Mouse (Mus musculus) stomach, embryonic 14.5 days (tissue): ENCODE results near the gene Gm21962. TPM values are rescaled to one million over a fixed set of nuclear protein-coding genes. Genes with fewer than 3 reads are reported as not detected.

Experiments used
- ATAC-seq: fragments of 200-750 bp; cut with Nextera tagmentation; 2 replicates; pipeline ENCODE4 v1.8.0; 2017; ENCODE audit warnings: low read depth, moderate TSS enrichment; ENCODE audit not compliant: insufficient number of reproducible peaks, insufficient read depth, low FRiP score
- H3K27ac ChIP-seq: fragments of 300-500 bp; sonication (generic); 2 replicates; pipeline ENCODE4 v1.5.1; 2014; ENCODE audit warnings: mild to moderate bottlenecking, low read length, moderate library complexity, mixed read lengths
- H3K27me3 ChIP-seq: fragments of 300-500 bp; sonication (generic); 2 replicates; pipeline ENCODE4 v1.6.1; 2014; ENCODE audit warnings: low read length, control low read depth, mixed read lengths; ENCODE audit not compliant: control insufficient read depth, insufficient read depth
- H3K36me3 ChIP-seq: fragments of 300-500 bp; sonication (generic); 2 replicates; pipeline ENCODE4 v1.6.1; 2014; ENCODE audit warnings: mild to moderate bottlenecking, control low read depth, low read length, moderate library complexity, mixed read lengths; ENCODE audit not compliant: control insufficient read depth, insufficient read depth
- H3K4me1 ChIP-seq: fragments of 300-500 bp; sonication (generic); 2 replicates; pipeline ENCODE4 v1.6.1; 2014; ENCODE audit warnings: low read length, control low read depth, mixed read lengths; ENCODE audit not compliant: control insufficient read depth, insufficient read depth
- H3K4me2 ChIP-seq: fragments of 300-500 bp; sonication (generic); replicated peaks from 2 replicates; pipeline ENCODE4 v1.6.1; 2014; ENCODE audit warnings: low read depth, low read length, control low read depth
- H3K4me3 ChIP-seq: fragments of 300-500 bp; sonication (generic); 2 replicates; pipeline ENCODE4 v1.5.1; 2014; ENCODE audit warnings: low read depth, low read length, control low read depth
- H3K9ac ChIP-seq: fragments of 300-500 bp; sonication (generic); replicated peaks from 2 replicates; pipeline ENCODE4 v1.6.1; 2014; ENCODE audit warnings: low read depth, mild to moderate bottlenecking, control low read depth, low read length, moderate library complexity, mixed read lengths
- H3K9me3 ChIP-seq: fragments of 300-500 bp; sonication (generic); 2 replicates; pipeline ENCODE4 v1.6.1; 2016; ENCODE audit warnings: low read depth, low read length, control low read depth; ENCODE audit not compliant: control insufficient read depth
- WGBS: fragments of 180-500 bp; shearing (Covaris S2); extraction: QIAGEN DNeasy Blood & Tissue Kit; methylation state at CpG from one replicate; pipeline ENCODE4 v1.1.7; 2014; 5-methylcytosine and 5-hydroxymethylcytosine counted together
- microRNA-seq: library from miRNA; unstranded; fragments of <30 nt; microRNA quantifications from one replicate; pipeline ENCODE4, GENCODE M21; 2016
- polyA plus RNA-seq: library from polyadenylated mRNA; unstranded; fragments of >200 nt; fragmentation: Nextera tagmentation; extraction: Ambion mirVana; gene quantifications from 2 replicates; pipeline ENCODE4 v1.2.1, GENCODE M21; 2014

Gm21962 gene
- polyA plus RNA-seq, 1 experiment from 2014 or later, result not detected

- Histone ChIP-seq H3K27me3 (no peaks in the 10 kb centered on the region), H3K9ac (no peak overlapping the region), H3K4me3 (no peak overlapping the region), H3K4me1 (no peaks in the 10 kb centered on the region), H3K36me3 (no peaks in the 10 kb centered on the region), H3K27ac (no peak overlapping the region), H3K4me2 (no peak overlapping the region), H3K9me3 (no peaks in the 10 kb centered on the region)
- WGBS, result 26% methylated on average over 7 of the region's 7 CpGs
- ATAC-seq, result no peak
These were observed 11.8 kb downstream of the Gm21962 start for GRCm38 (mm10) chr3:137682911-137683806.

DNA sequence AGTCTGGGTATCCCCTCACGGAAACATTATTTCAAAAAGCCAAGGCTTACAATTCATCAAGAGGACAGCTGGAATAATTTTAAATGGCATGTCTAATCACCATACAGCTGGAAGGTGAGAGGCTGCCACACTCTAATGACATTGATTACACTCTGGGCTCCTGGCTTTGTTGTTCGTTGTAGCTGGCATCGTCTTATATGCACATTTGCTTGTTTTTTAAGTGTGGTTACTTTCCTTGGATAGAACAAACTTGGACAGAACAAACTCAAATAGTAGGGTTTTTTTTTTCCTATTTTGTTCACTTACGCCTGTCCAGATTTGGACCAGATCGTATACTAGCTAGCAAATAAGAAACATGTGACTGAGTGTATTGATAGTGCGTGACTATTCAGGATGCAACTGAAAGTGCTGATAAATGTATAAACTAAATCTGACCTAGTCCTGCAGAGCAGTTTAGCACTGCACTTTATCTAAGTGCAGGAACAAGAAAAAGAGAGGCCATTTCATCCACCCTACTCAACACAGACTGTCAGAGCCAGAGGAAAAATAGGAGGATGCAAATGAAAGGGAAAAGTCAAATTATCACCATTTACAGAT is 12.6 kb downstream of the Gm21962 start:
- H3K4me2 ChIP-seq, result no peak overlapping the region
- no peak overlapping the region for H3K27ac ChIP-seq
- H3K36me3 ChIP-seq, result no peaks in the 10 kb centered on the region
- H3K9me3 ChIP-seq, result no peaks in the 10 kb centered on the region
- no peak for ATAC-seq
- no peak overlapping the region for H3K9ac ChIP-seq
- no peak overlapping the region for H3K4me3 ChIP-seq
- 44% methylated on average over 6 of the region's 6 CpGs for WGBS
- no peaks in the 10 kb centered on the region for H3K4me1 ChIP-seq
- H3K27me3 ChIP-seq, result no peaks in the 10 kb centered on the region

DNA sequence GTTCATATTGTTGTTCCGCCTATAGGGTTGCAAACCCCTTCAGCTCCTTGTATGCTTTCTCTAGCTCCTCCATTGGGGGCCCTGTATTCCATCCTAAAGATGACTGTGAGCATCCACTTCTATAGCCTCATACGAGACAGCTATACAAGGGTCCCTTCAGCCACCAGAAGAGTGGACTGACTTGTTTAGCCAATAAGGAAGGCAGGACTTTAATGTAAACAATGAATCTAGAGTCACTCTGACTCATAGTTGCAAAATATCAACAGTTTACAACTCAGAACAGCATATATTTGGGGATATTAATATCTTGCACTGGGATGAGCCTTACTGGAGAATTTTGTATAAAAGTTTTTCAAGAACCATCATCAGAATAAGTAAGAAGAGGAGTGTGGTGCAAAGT is 15.6 kb downstream of the Gm21962 start:
- no peak for ATAC-seq
- Histone ChIP-seq H3K9ac (no peak overlapping the region), H3K27ac (no peak overlapping the region), H3K9me3 (no peaks in the 10 kb centered on the region), H3K4me2 (no peak overlapping the region), H3K4me3 (no peak overlapping the region), H3K27me3 (no peaks in the 10 kb centered on the region), H3K4me1 (no peaks in the 10 kb centered on the region), H3K36me3 (no peaks in the 10 kb centered on the region)
- WGBS, result 77% methylated on average over 2 of the region's 2 CpGs

DNA sequence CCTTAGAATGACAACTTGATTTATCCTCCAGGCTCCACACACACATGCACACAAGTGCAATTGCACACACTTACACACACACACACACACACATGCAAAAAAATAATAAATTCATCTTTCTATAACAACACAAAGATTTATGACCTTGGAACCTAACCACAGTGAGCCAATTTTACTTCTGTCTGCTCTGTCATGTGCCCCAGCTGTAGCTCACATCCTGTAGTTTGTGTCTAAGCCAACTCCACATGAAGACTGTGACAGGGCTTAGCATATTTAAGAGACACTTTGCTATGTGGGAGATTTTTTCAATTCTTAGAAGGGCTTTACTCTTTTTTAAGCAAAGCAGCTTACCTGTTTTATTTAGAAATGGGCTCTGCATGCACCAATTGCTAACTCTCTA is 20.2 kb downstream of the Gm21962 start:
- Histone ChIP-seq H3K4me3 (no peak overlapping the region), H3K4me1 (no peaks in the 10 kb centered on the region), H3K36me3 (no peaks in the 10 kb centered on the region), H3K27ac (no peak overlapping the region), H3K9ac (no peak overlapping the region), H3K9me3 (no peaks in the 10 kb centered on the region), H3K4me2 (no peak overlapping the region), H3K27me3 (no peaks in the 10 kb centered on the region)
- no peak for ATAC-seq

DNA sequence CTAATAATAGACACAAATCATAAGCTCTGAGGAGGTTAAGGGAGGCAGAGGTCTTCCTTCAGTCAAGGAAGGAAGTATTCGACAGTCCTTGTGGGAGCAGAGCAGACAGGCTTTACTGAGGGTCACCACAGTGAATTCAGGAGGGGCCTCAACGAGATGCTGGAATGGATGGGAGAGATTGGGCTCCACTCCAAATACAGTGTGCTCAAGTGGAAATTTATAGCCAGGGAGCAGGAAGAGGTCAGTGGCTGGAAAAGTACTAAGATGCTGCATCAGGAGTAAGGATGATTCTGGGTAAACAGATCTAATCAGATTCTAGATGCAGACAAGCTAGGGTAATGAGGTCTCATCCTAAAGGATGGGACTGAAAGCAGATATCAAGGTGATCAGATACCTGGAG is 44.6 kb downstream of the Gm21962 start:
- no peaks in the 10 kb centered on the region for H3K27me3 ChIP-seq
- H3K9ac ChIP-seq, result no peak overlapping the region
- ATAC-seq, result no peak
- no peaks in the 10 kb centered on the region for H3K9me3 ChIP-seq
- H3K36me3 ChIP-seq, result no peaks in the 10 kb centered on the region
- no peak overlapping the region for H3K4me3 ChIP-seq
- H3K4me1 ChIP-seq, result 0 out of 2 replicates have a peak, but pooled peaks cover 6% of the 10 kb centered on the region
- H3K27ac ChIP-seq, result no peak overlapping the region
- H3K4me2 ChIP-seq, result no peak overlapping the region
- 29% methylated on average over 2 of the region's 2 CpGs for WGBS

DNA sequence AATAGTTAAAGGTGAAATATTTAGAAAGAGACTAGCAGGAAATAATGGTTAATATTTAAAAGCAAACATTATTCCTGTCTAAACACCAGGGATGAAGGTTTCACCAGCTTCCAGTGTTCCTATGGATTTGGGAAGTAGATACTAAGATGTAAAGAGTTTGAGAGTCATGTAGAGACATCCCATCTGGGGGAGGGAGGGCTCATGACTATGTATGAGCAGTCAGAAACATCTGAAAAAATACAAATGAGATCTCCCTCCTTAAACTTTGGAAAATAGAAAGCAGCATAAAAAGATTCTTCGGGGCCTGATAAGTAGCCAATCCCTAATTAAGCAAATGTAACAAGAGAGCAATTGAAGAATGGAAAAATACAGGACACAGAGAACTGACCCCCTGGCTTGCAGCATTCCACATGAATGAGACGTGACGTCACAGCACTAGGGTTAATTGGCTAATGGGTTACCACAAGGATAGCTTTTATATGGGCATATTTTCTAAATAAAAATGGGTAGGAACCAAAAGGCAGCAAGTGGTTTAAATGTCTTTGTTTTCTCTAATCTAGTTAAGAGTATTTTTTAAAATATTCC is 45.3 kb downstream of the Gm21962 start:
- H3K9ac ChIP-seq, result no peak overlapping the region
- H3K27me3 ChIP-seq, result no peaks in the 10 kb centered on the region
- no peak for ATAC-seq
- 73% methylated on average over 3 of the region's 3 CpGs for WGBS
- H3K4me1 ChIP-seq, result 0 out of 2 replicates have a peak, but pooled peaks cover 6% of the 10 kb centered on the region
- no peaks in the 10 kb centered on the region for H3K9me3 ChIP-seq
- H3K4me2 ChIP-seq, result no peak overlapping the region
- H3K4me3 ChIP-seq, result no peak overlapping the region
- H3K36me3 ChIP-seq, result no peaks in the 10 kb centered on the region
- H3K27ac ChIP-seq, result no peak overlapping the region

Small RNA genes within 50 kb of the gene (microRNA-seq; reads per million reads assigned to microRNA genes)
- gene Gm22468, result not detected

Other genes starting within 250 kb of the Gm21962 start
- gene Ddit4l, start 49.9 kb upstream of the Gm21962 start, polyA plus RNA-seq, result 3.8 and 6.4 TPM in 2 replicates
- gene H2afz, start 193.0 kb downstream of the Gm21962 start, polyA plus RNA-seq, result 1,649 and 1,659 TPM in 2 replicates
- gene Dnajb14, start 196.2 kb downstream of the Gm21962 start, polyA plus RNA-seq, result 9.3 and 9.8 TPM in 2 replicates
- gene Lamtor3, start 247.0 kb downstream of the Gm21962 start, polyA plus RNA-seq, result 110 and 119 TPM in 2 replicates